Mouse (Mus musculus) forebrain, embryonic 14.5 days (tissue): ENCODE results near the gene Acad12. TPM values are rescaled to one million over a fixed set of nuclear protein-coding genes. Genes with fewer than 3 reads are reported as not detected.

ENCODE experiments used
- ATAC-seq: fragments of 200-750 bp; cut with Nextera tagmentation; 2 replicates; pipeline ENCODE4 v1.8.0; 2017; ENCODE audit warnings: mild to moderate bottlenecking, moderate library complexity
- DNase-seq: peaks from one replicate; pipeline ENCODE4 v3.0.0-alpha.2; 2015; ENCODE audit warnings: low spot score
- H3K27ac ChIP-seq: fragments of 300-500 bp; sonication (generic); 2 replicates; pipeline ENCODE4 v1.5.1; 2014; ENCODE audit warnings: low read depth, mild to moderate bottlenecking, control low read depth, low read length, moderate library complexity
- H3K27me3 ChIP-seq: fragments of 300-500 bp; sonication (generic); replicated peaks from 2 replicates; pipeline ENCODE4 v1.6.1; 2014; ENCODE audit warnings: low read length, control low read depth, mixed read lengths; ENCODE audit not compliant: control insufficient read depth, insufficient read depth
- H3K36me3 ChIP-seq: fragments of 300-500 bp; sonication (generic); 2 replicates; pipeline ENCODE4 v1.6.1; 2014; ENCODE audit warnings: low read length, control low read depth; ENCODE audit not compliant: control insufficient read depth, insufficient read depth
- H3K4me1 ChIP-seq: fragments of 300-500 bp; sonication (generic); 2 replicates; pipeline ENCODE4 v1.6.1; 2014; ENCODE audit warnings: antibody characterized with exemption, low read length, control low read depth; ENCODE audit not compliant: control insufficient read depth, insufficient read depth
- H3K4me2 ChIP-seq: fragments of 300-500 bp; sonication (generic); 2 replicates; pipeline ENCODE4 v1.6.1; 2014; ENCODE audit warnings: mild to moderate bottlenecking, control low read depth, low read length
- H3K4me3 ChIP-seq: fragments of 300-500 bp; sonication (generic); 2 replicates; pipeline ENCODE4 v1.5.1; 2014; ENCODE audit warnings: low read depth, low read length, control low read depth
- H3K9ac ChIP-seq: fragments of 300-500 bp; sonication (generic); 2 replicates; pipeline ENCODE4 v1.6.1; 2014; ENCODE audit warnings: mild to moderate bottlenecking, low read length, control low read depth, moderate library complexity
- H3K9me3 ChIP-seq: fragments of 300-500 bp; sonication (generic); replicated peaks from 2 replicates; pipeline ENCODE4 v1.6.1; 2016; ENCODE audit warnings: low read length, control low read depth, mixed read lengths; ENCODE audit not compliant: control insufficient read depth
- WGBS: fragments of 180-500 bp; shearing (Covaris S2); extraction: QIAGEN DNeasy Blood & Tissue Kit; methylation state at CpG from one replicate; pipeline ENCODE4 v1.1.7; 2014; 5-methylcytosine and 5-hydroxymethylcytosine counted together
- polyA plus RNA-seq: library from polyadenylated mRNA; unstranded; fragments of >200 nt; fragmentation: Nextera tagmentation; extraction: Ambion mirVana; gene quantifications from 2 replicates; pipeline ENCODE4 v1.2.1, GENCODE M21; 2014

Gene Acad12
- polyA plus RNA-seq, 1 experiment from 2014 or later, result 1.2 TPM

- H3K36me3 ChIP-seq, result no peaks in the 10 kb centered on the region
- DNase-seq (no peak), ATAC-seq (no peak)
- H3K4me3 ChIP-seq, result no peak overlapping the region
- no peak overlapping the region for H3K9ac ChIP-seq
- H3K9me3 ChIP-seq, result no peaks in the 10 kb centered on the region
- no peak overlapping the region for H3K4me2 ChIP-seq
- H3K4me1 ChIP-seq, result peaks cover 11% of the 10 kb centered on the region
- WGBS, result 86% methylated on average over 7 of the region's 7 CpGs
- no peaks in the 10 kb centered on the region for H3K27me3 ChIP-seq
- H3K27ac ChIP-seq, result no peak overlapping the region
These were observed 69.5 kb downstream of the Acad12 start for GRCm38 (mm10) chr5:121549196-121549595.

DNA sequence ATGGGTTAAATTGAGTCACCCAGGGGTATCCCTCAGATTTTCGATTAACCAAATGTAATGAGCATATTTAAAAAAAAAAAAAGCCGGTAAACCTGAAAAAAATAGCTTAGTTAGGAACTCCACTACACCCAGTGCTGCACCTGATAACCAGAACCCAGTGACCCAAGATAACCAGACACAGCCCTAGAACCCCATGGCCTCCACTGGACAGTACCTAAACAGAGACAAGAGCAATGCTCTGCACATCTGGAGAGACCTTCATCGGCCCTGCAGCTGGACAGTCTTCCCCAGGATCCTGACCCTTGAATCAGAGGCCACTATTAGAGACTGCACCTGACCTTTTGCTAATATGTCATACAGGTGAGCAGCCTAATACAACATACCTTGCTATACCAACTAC is 71.7 kb downstream of the Acad12 start:
- no peak overlapping the region for H3K9ac ChIP-seq

More for the DNA sequence above, 71.7 kb downstream of the Acad12 start:
- 92% methylated on average over 3 of the region's 3 CpGs for WGBS
- DNase-seq, result no peak
- H3K27ac ChIP-seq, result no peak overlapping the region
- peaks cover 15% of the 10 kb centered on the region for H3K4me1 ChIP-seq
- H3K4me3 ChIP-seq, result no peak overlapping the region
- no peaks in the 10 kb centered on the region for H3K27me3 ChIP-seq
- H3K9me3 ChIP-seq, result no peaks in the 10 kb centered on the region
- no peaks in the 10 kb centered on the region for H3K36me3 ChIP-seq
- ATAC-seq, result no peak
- H3K4me2 ChIP-seq, result no peak overlapping the region

Other genes starting within 250 kb of the Acad12 start
- gene Trafd1, start 233.3 kb downstream of the Acad12 start, polyA plus RNA-seq, result 129 and 140 TPM in 2 replicates
- gene Naa25, start 221.0 kb downstream of the Acad12 start, polyA plus RNA-seq, result 54.7 and 61.9 TPM in 2 replicates
- 1.0 and 1.7 TPM in 2 replicates for gene Tmem116, start 167.0 kb downstream of the Acad12 start, polyA plus RNA-seq
- 125 and 138 TPM in 2 replicates for gene Erp29, start 166.4 kb downstream of the Acad12 start, polyA plus RNA-seq
- not detected in 2 replicates for gene Adam1b, start 115.5 kb downstream of the Acad12 start, polyA plus RNA-seq
- 2.2 and 3.2 TPM in 2 replicates for gene Adam1a, start 73.5 kb downstream of the Acad12 start, polyA plus RNA-seq
- not detected in 2 replicates for gene Gm42878, start 73.5 kb downstream of the Acad12 start, polyA plus RNA-seq
- 55.8 and 64.0 TPM in 2 replicates for gene Mapkapk5, start 73.0 kb downstream of the Acad12 start, polyA plus RNA-seq
- 38.3 and 42.2 TPM in 2 replicates for gene Aldh2, start 25.1 kb downstream of the Acad12 start, polyA plus RNA-seq
- 0.84 and 1.1 TPM in 2 replicates for gene Acad10, start 41.6 kb upstream of the Acad12 start, polyA plus RNA-seq
- gene Brap, start 41.6 kb upstream of the Acad12 start, polyA plus RNA-seq, result 36.8 and 43.5 TPM in 2 replicates
- 43.5 and 49.5 TPM in 2 replicates for gene Atxn2, start 92.4 kb upstream of the Acad12 start, polyA plus RNA-seq
- gene Sh2b3, start 218.7 kb upstream of the Acad12 start, polyA plus RNA-seq, result 4.4 and 5.4 TPM in 2 replicates
- 34.7 and 41.4 TPM in 2 replicates for gene Pheta1, start 230.0 kb upstream of the Acad12 start, polyA plus RNA-seq